Mouse (Mus musculus): ENCODE measurements around the gene Rab8a. TPM values are rescaled to one million over a fixed set of nuclear protein-coding genes. Genes with fewer than 3 reads are reported as not detected.

Gene Rab8a
- polyA plus RNA-seq, 1 experiment from 2014 or later, result 72.5 TPM

DNA sequence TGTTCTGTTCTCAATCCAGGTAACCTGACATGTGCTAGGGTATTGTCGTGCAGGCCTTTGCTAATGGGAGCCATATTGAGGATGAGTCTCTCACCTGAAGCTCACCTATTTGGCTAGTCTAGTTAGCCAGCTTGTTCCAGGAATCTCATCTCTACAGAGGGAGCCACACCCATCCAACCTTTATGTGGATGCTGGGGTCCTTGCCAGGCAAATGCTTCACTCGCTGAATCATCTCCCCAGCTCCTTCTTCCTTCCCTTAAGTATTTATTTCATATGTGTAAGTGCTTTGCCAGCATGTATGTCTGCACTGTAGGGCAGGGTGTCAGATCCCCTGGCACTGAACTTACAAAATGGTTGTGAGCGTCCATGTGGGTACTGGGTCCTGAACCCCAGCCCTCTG, 14.4 kb upstream of the Rab8a start:
- peak overlapping the region; percentile 14; the same call in 1 of the 2 replicates for H3K9ac ChIP-seq
- H3K4me2 ChIP-seq, result no peak overlapping the region
- H3K27me3 ChIP-seq (replicated peaks), result no peaks in the 10 kb centered on the region
- WGBS, result 78% methylated on average over 3 of the region's 3 CpGs
- peaks cover 34% of the 10 kb centered on the region for H3K4me1 ChIP-seq (replicated peaks)
- H3K36me3 ChIP-seq, result peaks cover 93% of the 10 kb centered on the region
- peak overlapping the region; percentile 51 for H3K27ac ChIP-seq (ENCODE audit: poor library complexity, severe bottlenecking)
- H3K9me3 ChIP-seq (replicated peaks), result no peaks in the 10 kb centered on the region
- no peak for ATAC-seq (ENCODE audit: insufficient number of reproducible peaks, low FRiP score)
- no peak overlapping the region for H3K4me3 ChIP-seq

DNA sequence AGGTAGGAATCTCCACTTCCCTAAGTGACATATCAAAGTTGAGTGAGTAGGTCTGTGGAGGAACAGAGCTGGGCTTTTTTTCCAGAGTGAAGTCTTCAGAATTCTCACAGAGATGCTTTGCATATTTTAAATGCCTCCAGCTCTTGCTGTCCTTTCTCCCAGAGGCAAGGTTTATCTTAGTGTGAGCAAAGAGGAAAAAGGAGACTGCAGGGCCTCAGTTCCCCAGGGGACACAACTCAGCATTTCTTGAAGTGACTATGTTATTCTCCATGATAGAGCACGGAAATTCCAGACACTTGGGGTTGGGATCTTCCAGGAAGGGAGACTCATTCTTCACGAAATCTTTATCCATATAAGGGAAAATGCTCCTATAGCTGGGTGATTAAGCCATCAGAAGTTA, 13.7 kb upstream of the Rab8a start:
- whole genome bisulfite sequencing, result 37% methylated on average over 2 of the region's 2 CpGs
- no peaks in the 10 kb centered on the region for H3K9me3 ChIP-seq (replicated peaks)
- no peak for ATAC-seq (ENCODE audit: insufficient number of reproducible peaks, low FRiP score)
- H3K27me3 ChIP-seq (replicated peaks), result no peaks in the 10 kb centered on the region
- peaks cover 93% of the 10 kb centered on the region for H3K36me3 ChIP-seq
- H3K4me2 ChIP-seq, result no peak overlapping the region
- H3K4me3 ChIP-seq, result no peak overlapping the region
- H3K27ac ChIP-seq (ENCODE audit: poor library complexity, severe bottlenecking), result peak overlapping the region; percentile 51
- H3K9ac ChIP-seq, result no peak overlapping the region
- peaks cover 33% of the 10 kb centered on the region for H3K4me1 ChIP-seq (replicated peaks)

DNA sequence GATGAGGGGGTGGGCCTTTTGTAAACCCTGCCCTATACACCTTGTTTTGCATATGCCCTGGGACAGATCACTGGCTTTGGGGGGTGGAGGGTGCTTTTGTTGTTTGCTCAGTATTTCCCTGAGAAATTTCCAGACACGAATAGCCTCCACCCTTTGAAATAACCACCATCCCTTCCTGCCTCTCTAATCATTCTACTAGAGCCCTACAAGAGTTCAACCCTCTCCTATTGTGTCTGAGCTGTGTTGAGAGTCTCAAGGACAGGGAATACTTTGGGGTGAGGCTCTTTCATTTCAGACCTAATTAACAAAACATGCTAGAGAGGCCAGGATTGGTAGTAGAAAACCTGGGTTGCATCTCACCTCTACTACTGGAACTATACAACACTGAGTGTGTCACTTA, 11.9 kb upstream of the Rab8a start:
- Histone ChIP-seq H3K36me3 (peaks cover 92% of the 10 kb centered on the region), H3K9me3 (replicated peaks) (no peaks in the 10 kb centered on the region), H3K27ac (ENCODE audit: poor library complexity, severe bottlenecking) (no peak overlapping the region), H3K4me1 (replicated peaks) (peaks cover 30% of the 10 kb centered on the region), H3K4me2 (no peak overlapping the region), H3K4me3 (no peak overlapping the region), H3K27me3 (replicated peaks) (no peaks in the 10 kb centered on the region), H3K9ac (no peak overlapping the region)
- 63% methylated on average over 1 of the region's 1 CpGs for WGBS
- no peak for ATAC-seq (ENCODE audit: insufficient number of reproducible peaks, low FRiP score)

DNA sequence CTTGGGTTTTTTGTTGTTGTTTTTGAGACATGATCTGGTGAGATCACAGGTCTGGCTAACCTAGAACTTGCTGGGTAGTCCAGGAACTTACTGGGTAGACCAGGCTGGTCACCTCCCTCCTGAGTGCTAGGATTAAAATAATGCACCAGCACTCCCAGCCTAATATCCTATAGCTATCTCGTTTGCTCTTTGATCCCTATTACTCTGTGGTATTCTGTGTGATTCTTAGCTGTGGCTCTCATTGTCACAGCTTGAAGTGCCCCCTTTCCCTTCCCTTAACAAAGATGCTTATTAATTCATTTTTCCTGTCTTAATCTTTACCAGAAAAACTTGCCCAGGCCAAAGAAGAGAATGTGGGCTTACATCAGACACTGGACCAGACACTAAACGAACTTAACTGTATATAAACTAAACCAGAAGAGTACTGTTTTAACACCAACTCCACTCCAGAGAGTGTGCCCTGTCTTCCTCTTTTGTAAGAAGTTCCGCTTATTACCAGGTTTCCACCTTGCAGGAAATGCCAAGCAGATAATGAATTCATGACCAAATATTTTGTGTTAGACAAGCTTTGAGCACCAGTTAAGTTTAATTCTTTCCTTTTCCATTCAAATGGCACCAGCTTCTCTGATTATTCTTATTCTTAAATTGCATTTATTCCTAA, 9.5 kb upstream of the Rab8a start:
- Histone ChIP-seq H3K4me3 (no peak overlapping the region), H3K27me3 (replicated peaks) (no peaks in the 10 kb centered on the region), H3K4me1 (replicated peaks) (peaks cover 11% of the 10 kb centered on the region), H3K4me2 (no peak overlapping the region), H3K9me3 (replicated peaks) (no peaks in the 10 kb centered on the region), H3K9ac (no peak overlapping the region), H3K36me3 (peaks cover 75% of the 10 kb centered on the region), H3K27ac (ENCODE audit: poor library complexity, severe bottlenecking) (no peak overlapping the region)
- 79% methylated on average over 3 of the region's 3 CpGs for WGBS
- ATAC-seq (ENCODE audit: insufficient number of reproducible peaks, low FRiP score), result no peak

DNA sequence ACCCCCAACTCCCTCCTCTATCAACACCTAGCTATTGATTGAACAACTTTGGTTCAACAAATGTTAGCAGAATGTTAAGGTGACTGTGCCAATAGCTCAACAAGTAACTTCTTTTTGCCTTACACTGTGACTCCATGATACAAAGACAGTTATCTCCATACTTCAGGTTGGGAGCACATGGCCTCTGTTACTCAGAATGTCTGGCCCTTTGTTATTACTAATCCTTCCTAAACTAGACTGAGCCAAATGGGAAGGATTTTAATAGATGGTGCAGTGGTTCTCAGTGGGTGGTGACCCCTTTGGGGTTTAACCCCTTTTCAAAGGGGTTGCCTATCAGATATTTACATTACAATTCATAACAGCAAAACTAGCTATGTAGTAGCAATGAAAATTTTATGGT, 7.6 kb upstream of the Rab8a start:
- Histone ChIP-seq H3K27me3 (replicated peaks) (no peaks in the 10 kb centered on the region), H3K4me3 (no peak overlapping the region), H3K9ac (no peak overlapping the region), H3K4me1 (replicated peaks) (no peaks in the 10 kb centered on the region), H3K27ac (ENCODE audit: poor library complexity, severe bottlenecking) (no peak overlapping the region), H3K9me3 (replicated peaks) (no peaks in the 10 kb centered on the region), H3K4me2 (no peak overlapping the region), H3K36me3 (peaks cover 58% of the 10 kb centered on the region)
- no peak for ATAC-seq (ENCODE audit: insufficient number of reproducible peaks, low FRiP score)

DNA sequence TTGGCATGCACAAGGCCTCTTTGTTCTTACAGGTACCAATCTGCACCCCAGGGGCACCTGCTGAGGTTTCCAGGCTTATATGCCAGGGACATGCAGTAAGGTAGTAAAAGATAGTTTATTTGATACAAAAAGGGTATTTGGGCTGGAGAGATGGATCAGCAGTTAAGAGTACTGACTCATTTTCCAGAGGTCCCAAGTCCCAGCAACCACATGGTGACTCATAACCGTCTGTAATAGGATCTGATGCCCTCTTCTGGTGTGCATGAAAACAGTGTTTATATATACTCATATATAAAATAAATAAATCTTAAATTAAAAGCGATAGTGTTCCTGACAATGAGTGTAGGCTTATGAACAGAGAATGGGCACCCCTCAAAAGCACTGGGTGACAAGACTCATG, 2.9 kb upstream of the Rab8a start:
- ATAC-seq (ENCODE audit: insufficient number of reproducible peaks, low FRiP score), result no peak
- 80% methylated on average over 2 of the region's 2 CpGs for WGBS
- no peaks in the 10 kb centered on the region for H3K9me3 ChIP-seq (replicated peaks)

DNA sequence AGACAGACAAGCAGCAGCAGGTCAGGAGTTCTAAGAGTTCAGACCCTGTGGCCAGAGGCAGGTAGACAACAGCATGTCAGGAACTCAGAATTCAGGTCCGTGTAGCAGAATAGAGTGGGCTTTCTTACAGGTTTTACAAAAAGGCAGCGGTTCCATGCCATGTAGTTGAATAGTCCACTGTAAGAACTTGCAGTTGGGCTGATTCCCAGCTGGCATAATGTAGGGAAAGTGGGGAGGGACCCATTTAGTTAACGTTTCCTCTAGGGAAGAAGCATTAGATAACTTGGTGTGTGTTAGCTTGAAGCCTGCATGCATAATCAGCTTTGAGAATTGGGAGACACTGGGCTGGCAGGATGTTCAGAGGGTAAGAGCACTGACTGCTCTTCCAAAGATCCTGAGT, 2.3 kb upstream of the Rab8a start:
- peaks cover 15% of the 10 kb centered on the region for H3K4me1 ChIP-seq (replicated peaks)
- H3K9me3 ChIP-seq (replicated peaks), result no peaks in the 10 kb centered on the region
- 79% methylated on average over 3 of the region's 3 CpGs for WGBS
- no peak overlapping the region for H3K27ac ChIP-seq (ENCODE audit: poor library complexity, severe bottlenecking)
- no peak for ATAC-seq (ENCODE audit: insufficient number of reproducible peaks, low FRiP score)
- no peak overlapping the region for H3K4me3 ChIP-seq
- no peaks in the 10 kb centered on the region for H3K27me3 ChIP-seq (replicated peaks)
- no peak overlapping the region for H3K9ac ChIP-seq
- peaks cover 7% of the 10 kb centered on the region for H3K36me3 ChIP-seq
- no peak overlapping the region for H3K4me2 ChIP-seq

More for the DNA sequence above, 2.9 kb upstream of the Rab8a start:
- Histone ChIP-seq H3K27ac (ENCODE audit: poor library complexity, severe bottlenecking) (no peak overlapping the region), H3K4me3 (no peak overlapping the region), H3K4me1 (replicated peaks) (peaks cover 15% of the 10 kb centered on the region), H3K9ac (no peak overlapping the region), H3K27me3 (replicated peaks) (no peaks in the 10 kb centered on the region), H3K36me3 (peaks cover 14% of the 10 kb centered on the region), H3K4me2 (no peak overlapping the region)

DNA sequence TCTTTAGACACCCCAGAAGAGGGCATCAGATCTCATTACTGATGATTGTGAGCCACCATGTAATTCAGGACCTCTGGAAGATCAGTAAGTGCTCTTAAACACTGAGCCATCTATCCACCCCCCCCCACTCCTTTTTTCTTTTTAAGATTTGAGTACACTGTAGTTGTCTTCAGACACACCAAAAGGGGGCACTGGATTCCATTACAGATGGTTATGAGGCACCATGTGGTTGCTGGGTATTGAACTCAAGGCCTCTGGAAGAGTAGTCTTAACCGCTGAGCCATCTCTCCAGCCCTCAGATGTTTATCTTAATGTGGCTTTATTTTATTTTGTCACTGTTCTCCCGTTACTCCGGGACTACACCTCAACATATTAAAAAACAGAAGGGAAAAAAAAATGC, 993 bp upstream of the Rab8a start:
- no peak overlapping the region for H3K27ac ChIP-seq (ENCODE audit: poor library complexity, severe bottlenecking)
- H3K9me3 ChIP-seq (replicated peaks), result no peaks in the 10 kb centered on the region
- peaks cover 15% of the 10 kb centered on the region for H3K4me1 ChIP-seq (replicated peaks)
- peak overlapping the region; percentile 71 for H3K4me2 ChIP-seq
- no peak for ATAC-seq (ENCODE audit: insufficient number of reproducible peaks, low FRiP score)
- H3K36me3 ChIP-seq, result peaks cover 11% of the 10 kb centered on the region
- WGBS, result 61% methylated on average over 3 of the region's 3 CpGs
- peak overlapping the region; percentile 98 for H3K4me3 ChIP-seq
- H3K9ac ChIP-seq, result no peak overlapping the region
- no peaks in the 10 kb centered on the region for H3K27me3 ChIP-seq (replicated peaks)

DNA sequence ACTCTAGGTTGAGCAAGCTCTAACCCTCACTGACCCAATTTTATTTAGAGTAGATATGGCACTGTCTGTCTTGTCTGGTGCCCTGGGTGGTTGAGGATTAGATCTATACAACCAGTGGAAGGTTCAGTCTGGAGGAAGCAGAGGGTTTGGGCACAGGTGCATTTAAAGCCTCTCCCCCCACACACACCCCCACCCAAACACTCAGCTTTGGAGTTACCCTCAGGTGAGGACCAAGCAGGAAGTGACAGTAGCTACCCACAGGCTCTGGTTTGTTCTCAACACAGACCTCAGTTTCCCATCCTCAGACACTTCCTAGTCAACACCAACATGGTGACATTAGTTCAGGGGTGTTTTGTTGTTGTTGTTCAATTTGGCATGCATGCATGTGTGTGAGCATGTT, 1.8 kb downstream of the Rab8a start:
- Histone ChIP-seq H3K36me3 (peaks cover 24% of the 10 kb centered on the region), H3K9me3 (replicated peaks) (no peaks in the 10 kb centered on the region), H3K27me3 (replicated peaks) (no peaks in the 10 kb centered on the region), H3K27ac (ENCODE audit: poor library complexity, severe bottlenecking) (no peak overlapping the region), H3K9ac (no peak overlapping the region), H3K4me3 (no peak overlapping the region), H3K4me1 (replicated peaks) (peaks cover 15% of the 10 kb centered on the region), H3K4me2 (no peak overlapping the region)
- no peak for ATAC-seq (ENCODE audit: insufficient number of reproducible peaks, low FRiP score)

DNA sequence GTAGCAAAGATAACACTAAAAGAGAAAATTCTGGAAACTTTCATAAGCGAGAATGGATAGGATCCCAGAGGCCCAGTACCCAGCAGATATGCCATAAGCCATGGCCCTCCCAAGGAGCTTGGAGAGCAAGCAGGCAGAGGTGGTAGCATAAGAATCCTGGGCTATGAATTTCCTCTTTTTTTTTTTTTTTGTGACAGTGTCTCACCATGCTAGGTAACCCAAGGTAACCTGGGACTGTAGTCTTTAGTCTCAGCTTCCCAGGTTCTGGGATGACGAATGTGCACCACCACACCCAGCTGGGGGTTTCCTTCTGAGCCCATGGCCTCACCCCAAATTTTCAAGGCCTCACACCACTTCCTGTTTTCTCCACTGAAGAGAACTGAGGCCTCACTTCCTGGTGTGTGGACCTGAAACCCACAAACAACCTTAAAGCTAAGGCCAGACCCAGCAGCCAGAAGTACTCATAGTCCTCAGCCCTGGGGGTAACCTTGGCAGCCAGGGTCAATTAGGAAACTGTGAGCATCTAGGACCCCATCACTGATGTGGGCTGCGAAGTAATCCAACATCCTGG, 8.2 kb downstream of the Rab8a start:
- Histone ChIP-seq H3K27ac (ENCODE audit: poor library complexity, severe bottlenecking) (no peak overlapping the region), H3K4me1 (replicated peaks) (no peaks in the 10 kb centered on the region), H3K4me2 (no peak overlapping the region), H3K4me3 (no peak overlapping the region), H3K27me3 (replicated peaks) (no peaks in the 10 kb centered on the region), H3K36me3 (peaks cover 85% of the 10 kb centered on the region), H3K9ac (no peak overlapping the region), H3K9me3 (replicated peaks) (no peaks in the 10 kb centered on the region)
- 92% methylated on average over 3 of the region's 3 CpGs for WGBS
- ATAC-seq (ENCODE audit: insufficient number of reproducible peaks, low FRiP score), result no peak

DNA sequence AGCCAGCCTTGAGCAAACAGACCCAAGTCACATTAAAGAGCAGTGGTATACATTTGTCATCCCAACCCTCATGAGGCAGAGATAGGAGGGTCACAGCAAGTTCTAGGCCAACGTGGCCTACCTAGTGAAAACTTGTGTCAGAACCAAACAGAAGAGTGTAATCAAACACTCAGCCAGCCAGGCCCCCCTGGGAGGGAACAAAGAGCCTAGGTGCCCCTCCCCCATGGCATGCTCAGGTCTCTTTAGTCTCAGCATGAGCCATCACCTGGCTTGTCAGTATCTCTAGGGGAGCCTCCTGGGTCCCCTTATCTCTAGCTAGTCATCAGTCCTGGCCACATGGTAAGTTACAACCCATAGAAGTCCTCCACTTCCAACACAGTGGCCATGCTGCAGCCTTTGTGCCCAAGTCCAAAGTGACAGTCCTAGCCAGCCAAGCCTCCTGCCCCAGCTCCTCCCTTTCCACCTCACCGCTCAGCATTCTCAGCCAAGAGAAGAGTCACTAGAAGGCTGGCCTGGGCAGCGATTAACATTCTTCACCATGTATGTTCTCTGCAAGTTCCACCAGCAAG, 8.8 kb downstream of the Rab8a start:
- Histone ChIP-seq H3K9me3 (replicated peaks) (no peaks in the 10 kb centered on the region), H3K4me1 (replicated peaks) (no peaks in the 10 kb centered on the region), H3K27me3 (replicated peaks) (no peaks in the 10 kb centered on the region), H3K4me2 (no peak overlapping the region), H3K9ac (no peak overlapping the region), H3K4me3 (no peak overlapping the region), H3K36me3 (peaks cover 85% of the 10 kb centered on the region), H3K27ac (ENCODE audit: poor library complexity, severe bottlenecking) (no peak overlapping the region)
- 63% methylated on average over 3 of the region's 3 CpGs for WGBS
- ATAC-seq (ENCODE audit: insufficient number of reproducible peaks, low FRiP score), result no peak
